Mouse (Mus musculus): ENCODE measurements around the gene Polr1d.
A peak's percentile ranks its signal among the peaks of the same experiment; 100 is the strongest.

The Polr1d gene

GRCm38 (mm10) chr5:147055572-147056245, 21.1 kb upstream of the Polr1d start:
- DNase-seq (ENCODE audit: low spot score): no peak

GRCm38 (mm10) chr5:147056712-147057290, 20.0 kb upstream of the Polr1d start:
- no peak for DNase-seq (ENCODE audit: low spot score)

DNA sequence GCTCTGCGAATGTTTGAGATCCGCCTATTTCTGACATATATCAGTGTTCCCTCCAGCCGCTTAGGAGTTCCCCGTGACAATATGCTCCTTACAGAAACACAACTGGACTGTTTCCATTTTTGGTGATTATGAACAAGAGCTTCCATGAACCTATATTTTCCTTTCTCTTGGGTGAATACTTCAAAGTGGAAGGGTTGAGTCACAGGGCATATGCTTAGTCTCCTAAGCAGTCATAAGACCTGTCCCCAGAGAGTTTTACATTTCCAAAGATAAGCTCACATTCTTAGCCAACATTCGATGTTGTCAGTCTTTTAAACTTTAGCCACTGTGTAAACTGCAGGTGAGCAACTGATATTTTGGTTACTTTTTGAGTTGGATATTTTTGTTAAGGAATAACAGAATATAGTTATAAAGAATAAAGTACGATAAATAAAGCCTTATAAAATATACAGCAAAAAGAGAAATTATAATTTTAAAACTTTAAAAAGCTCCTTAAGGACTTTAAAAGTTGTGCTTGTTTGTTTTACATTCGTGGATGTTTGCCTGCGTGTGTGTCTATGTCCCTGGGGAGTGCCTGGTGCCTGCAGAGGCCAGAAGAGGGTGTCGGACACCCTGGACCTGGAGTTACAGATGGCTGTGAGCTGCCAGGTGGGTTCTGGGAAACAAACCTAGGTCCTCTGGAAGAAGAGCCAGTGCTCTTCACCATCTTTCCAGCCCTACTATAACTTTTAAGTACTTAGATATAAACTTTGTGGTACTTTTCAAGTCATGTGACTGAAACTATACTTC, 19.0 kb upstream of the Polr1d start:
- no peak for DNase-seq (ENCODE audit: low spot score)

DNA sequence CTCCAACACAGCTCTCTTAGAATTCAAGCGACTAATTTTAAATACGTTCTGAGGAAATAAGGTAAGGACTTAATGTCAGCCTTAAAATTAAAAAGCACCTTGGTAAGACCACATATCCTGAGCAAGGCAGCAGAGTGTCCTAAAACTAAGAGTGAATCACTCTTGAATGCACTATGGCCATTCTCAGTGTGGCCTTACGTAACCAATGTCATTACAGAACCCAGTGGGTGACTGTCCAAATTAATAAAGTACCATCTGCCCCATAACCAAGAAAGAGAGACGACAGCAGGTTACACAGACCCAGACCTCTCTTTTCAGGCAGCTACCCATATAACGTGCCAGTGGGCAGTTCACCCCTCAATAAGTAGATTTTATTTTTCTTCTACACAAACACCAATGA, 18.2 kb upstream of the Polr1d start:
- DNase-seq (ENCODE audit: low spot score): no peak

DNA sequence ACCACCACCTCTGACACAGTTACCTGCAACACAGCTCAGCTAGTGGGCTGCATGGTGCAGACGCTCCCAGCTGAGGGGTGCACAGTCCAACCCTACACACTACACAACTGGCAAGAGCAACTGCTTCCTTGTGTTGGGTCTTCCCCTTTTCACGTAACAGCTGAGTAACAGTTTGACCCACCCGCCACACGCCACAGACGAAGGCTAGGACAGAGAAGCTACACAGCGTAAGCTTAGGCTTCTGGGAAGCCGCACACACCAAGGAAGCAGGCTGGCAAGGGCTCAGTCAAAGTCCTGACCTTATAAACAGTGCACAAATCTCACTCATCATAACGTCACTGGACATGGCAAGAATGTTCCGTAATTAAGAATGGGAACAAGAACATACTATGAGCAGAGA, 17.5 kb upstream of the Polr1d start:
- no peak for DNase-seq (ENCODE audit: low spot score)

DNA sequence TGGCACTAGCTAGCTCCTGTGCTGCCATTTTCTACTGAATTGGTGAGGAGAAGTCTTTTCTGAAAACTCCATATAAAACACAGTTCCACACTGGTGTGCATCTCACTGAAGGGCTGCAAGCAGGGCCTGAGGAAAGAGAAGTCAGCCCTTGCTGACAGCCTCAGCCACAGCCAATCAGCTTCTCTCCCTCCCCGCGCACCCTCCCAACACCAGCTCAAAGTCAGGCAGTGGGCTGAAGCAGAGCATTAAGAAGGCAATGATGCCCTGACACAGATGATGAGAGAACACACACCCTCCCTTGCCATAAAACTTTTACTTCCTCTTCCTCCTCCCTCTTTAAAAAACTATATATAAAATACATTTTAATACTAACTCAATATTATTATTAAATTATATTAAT, 16.8 kb upstream of the Polr1d start:
- no peak for DNase-seq (ENCODE audit: low spot score)

DNA sequence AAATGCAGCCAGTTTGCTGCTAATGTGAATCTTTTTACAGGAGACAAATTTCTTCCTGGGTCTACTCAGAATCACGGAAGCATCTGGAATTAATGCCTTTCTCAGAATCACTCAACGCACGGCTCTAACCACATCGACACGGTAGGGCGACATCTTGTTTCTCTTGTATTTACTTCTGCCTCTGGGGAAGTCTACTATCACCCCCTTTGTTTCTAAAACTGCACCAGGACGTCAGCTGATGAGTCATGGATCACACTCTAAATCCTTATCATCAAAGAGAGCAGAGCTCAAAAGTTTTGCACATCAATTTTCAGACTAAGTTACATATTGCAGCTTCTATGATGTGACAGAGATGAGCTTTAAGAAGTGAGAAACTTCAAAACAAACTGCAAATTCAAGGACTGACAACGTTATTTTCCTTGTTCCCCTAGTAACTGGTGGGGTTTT, 13.6 kb upstream of the Polr1d start:
- no peak for DNase-seq (ENCODE audit: low spot score)

GRCm38 (mm10) chr5:147066129-147066528, 10.7 kb upstream of the Polr1d start:
- DNase-seq (ENCODE audit: low spot score): no peak

DNA sequence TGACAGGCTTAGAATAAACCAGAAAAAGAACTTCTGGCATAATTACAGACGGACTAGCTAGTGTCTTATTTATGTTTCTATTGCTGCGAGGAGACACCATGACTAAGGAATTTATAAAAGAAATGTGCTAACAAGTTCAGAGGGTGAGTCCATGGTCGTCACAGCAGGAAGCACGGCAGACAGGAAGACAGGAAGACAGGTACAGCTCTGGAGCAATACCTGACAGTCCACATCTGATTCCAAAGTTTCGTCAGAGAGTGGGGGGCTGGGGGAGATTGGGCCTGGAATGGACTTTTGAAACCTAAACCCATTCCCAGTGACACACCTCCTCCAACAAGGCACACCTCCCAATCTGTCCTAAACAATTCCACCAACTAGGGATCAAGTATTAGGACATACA, 9.9 kb upstream of the Polr1d start:
- DNase-seq (ENCODE audit: low spot score): no peak

DNA sequence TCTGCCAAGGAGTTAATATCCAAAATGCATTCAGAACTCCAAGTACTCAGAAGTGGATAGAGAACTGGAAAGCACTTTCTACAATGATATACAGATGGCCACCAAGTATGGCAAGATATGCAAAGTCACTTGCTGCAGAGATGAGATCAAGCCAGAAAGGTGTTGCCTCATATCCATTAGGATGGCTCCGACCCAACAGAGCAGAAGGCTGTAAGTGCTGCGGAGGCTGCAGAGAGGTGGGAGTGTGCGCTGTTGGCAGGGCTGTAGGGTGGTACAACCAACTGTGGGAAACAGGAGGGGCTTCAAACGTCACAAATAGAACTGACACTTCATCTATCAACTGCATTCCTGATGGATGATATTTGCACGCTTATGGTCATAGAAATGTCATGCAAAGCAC, 8.0 kb upstream of the Polr1d start:
- DNase-seq (ENCODE audit: low spot score): no peak

DNA sequence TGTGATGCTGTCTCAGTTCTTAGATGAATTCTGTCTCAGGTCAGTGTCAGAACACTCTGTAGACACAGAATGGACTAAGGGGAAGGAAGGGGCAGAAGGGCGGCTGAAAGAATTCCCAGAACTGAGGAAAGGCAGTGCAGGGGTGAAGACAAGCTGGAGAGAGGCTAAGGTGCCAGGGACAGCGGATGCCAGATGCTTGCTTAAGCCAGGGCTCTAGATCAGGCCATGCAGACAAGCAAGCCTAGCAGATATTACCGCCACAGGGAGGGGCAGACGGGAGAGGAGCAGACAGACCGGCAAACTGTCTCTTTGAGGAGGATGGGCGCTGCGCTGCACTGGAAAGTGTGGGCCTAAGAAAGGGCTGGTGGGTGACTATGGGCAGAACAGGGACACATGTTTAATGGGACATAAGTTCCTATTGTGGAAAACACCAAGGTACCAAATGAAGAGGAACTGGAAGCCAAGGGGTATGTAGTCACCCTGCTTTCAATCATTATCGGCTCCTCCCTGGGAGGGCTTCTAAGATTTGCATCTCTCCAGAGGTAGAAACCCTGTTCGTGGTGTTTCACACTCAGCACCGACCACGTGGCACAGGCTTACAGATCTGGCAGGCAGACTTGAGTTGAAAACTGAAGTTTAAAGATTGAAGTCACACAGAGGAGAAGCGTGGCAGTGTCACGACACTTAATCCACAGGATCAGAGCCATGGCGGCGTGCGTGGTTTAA, 5.9 kb upstream of the Polr1d start:
- no peak for DNase-seq (ENCODE audit: low spot score)

- DNase-seq (ENCODE audit: low spot score): no peak
These were observed 5.0 kb upstream of the Polr1d start for GRCm38 (mm10) chr5:147071886-147072285.

DNA sequence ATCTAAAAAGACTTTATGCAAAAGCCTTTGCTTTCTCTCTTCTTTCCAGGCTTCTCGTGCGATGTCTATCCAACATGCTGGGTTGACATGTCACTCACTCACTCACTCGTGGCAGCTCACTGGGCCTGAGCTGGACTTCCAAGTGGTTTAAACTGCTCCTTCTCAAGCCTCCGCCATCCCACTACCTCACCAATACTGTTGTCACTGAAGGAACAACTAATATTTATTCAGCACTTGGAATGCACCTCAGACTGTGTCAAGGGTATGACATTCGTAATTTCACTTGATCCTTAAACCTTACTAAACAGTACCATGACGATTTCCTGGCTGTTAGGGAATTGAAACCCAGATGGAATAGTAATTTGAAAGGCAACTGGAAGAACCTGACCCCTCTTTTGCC, 3.0 kb upstream of the Polr1d start:
- DNase-seq (ENCODE audit: low spot score): no peak

DNA sequence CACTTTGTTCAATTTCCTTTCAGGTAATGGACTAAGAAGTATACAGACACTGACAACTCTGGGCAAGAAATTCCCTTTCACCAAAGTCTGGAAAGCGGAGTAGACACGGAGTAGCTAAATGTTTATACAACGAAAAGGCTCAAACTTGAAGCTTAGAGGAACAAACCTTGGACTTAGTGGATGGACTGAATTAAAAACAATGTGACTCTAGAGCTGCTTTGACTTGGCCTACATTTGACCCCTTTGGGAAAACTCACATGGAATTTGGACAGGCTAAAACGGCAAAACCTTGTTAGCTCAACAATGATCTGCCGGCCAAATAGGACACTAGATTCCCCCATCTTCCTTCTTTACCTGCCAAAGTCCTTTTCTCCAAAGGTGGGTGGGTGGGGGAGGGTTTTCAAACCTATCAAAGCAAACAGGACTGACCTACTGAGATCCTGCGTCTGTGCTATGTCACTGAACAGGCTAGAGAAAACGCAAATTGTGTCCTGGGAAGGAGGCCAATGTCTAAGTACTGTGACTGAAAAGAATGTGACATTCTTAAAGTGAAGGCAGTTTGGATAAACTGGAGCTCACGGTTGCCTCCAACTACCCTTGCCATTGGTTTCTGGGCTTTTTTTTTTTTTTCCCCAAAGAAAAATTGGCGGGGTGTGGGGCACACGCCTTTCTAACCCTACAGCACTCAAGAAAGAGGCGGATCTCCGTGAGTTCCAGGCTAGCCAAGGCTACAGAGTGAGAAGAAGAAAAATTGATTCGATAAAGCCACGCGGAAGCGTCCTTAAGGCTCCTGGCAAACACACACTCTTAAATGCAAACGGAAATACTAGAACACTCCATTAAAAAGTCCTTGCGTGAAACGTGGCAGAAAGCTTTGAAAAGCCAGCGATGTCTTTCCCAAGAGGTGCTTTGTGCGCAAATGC, 1.5 kb upstream of the Polr1d start:
- DNase-seq (ENCODE audit: low spot score): no peak

DNA sequence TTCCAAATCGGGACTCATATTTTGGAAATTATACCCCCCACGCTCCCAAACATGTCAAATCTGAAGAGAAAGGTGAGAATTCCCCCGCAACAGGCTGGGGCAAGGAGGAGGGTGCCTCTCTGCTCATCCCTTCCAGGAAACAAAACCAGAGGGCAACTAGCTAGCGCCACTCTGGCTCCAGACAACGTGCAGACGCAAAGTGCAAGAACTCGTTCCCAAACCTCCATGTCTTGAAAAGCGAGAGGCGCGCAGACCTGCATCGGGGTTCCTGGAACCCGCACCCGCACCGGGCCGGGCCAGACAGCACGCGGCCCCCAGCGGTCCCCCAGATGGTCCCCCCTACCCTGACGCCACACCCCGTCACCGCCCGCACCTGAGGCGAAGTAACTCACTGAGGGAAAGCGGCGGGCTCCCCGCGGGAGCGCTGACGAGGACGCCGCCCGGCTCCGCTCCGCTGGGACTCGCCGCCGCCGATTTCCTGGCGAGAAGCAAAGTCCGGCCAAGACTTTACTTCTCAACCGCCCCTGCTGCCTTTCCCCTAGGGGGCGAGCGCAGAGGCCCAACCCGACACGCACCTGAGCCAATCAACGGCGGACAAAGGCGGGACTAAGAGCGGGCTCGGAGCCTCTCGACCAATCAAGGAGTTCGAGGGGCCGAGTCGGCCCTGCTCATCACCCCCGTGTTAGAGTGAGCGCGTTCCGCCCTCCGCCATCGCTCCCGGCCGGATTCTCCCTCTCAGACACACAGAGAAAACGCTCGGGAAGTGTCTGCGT, 638 bp upstream of the Polr1d start, which contains the start of gene Lnx2:
TSS of gene Lnx2 (minus strand) at position 561 of the 773 bp plus-strand sequence.
- DNase-seq (ENCODE audit: low spot score): peak; percentile 98

DNA sequence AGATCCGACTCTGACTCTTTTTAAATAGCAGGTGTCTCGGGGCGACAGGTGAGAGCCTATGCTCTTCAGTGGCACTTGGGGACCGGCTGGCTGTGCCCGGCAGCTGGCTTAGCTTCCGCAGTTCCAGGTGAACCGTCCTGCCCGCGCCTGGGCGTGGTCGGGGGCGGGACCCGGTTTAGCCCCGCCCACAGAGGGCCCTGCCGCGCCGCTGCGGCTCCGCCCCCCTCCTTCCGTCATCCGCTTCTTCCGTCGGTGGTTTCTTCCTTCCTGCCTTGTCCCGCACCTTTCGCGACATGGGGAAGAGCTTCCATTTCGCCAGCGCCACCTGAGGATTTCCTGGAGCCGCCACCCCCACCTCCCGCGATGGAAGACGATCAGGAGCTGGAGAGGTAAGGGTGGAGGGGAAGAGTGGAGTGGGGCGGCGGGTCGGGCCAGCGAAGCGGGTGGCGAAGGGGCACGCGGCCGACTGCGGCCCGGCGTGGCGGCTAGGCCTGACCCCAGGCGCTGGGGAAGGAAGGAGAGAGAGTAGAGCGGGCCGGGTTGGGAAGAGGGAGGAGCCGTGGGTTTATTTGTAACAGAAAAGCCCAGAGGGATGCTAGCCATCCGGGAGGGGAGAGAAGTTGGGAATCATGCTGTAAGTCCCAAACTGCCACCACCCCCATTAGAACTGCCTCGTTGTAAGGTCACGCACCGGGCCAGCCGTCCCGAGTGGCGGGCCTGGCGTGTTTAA, 620 bp downstream of the Polr1d start:
- DNase-seq (ENCODE audit: low spot score): peak; percentile 83

- no peak for DNase-seq (ENCODE audit: low spot score)
These were observed 1.5 kb downstream of the Polr1d start for GRCm38 (mm10) chr5:147078110-147078900.

GRCm38 (mm10) chr5:147085201-147085894, 8.5 kb downstream of the Polr1d start:
- no peak for DNase-seq (ENCODE audit: low spot score)

Data from ovary, adult 18-20 months (tissue).